Mouse (Mus musculus) stomach, postnatal 0 days (tissue): ENCODE measurements around the gene Homer2.

Source experiments
- CTCF ChIP-seq: IDR thresholded peaks from 2 replicates; pipeline ENCODE4 v1.5.1; 2016; ENCODE audit warnings: antibody characterized with exemption, low read depth, mild to moderate bottlenecking, moderate library complexity
- EP300 ChIP-seq: optimal IDR thresholded peaks from 2 replicates; pipeline ENCODE3; 2016; ENCODE audit warnings: antibody characterized with exemption

DNA sequence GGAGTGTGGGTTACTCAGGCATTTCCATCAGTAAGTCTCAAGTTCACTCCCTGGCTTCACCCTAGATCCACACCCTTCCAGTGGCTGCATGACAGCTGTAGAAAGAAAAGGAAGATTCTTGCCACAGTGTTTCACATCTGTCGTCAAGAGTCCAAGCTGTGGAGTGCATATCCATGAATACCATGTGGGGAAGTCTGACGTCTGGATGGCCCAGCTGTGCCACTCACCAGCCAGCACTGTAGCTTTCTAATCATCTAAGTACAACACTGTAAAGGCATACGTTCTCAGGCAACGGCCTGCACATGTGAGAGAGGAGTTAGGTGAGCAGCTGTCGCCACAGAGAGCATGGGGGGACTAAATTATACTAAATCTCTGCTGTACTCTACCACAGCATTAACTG, 56.0 kb downstream of the Homer2 start:
- TF ChIP-seq CTCF, result no peak
- TF ChIP-seq EP300, result no peak
